Mouse (Mus musculus) MEL (cell line): Measurements from ENCODE around the gene 1700042G07Rik. TPM values are rescaled to one million over a fixed set of nuclear protein-coding genes. Genes with fewer than 3 reads are reported as not detected.
A peak's percentile ranks its signal among the peaks of the same experiment; 100 is the strongest.

Experiments used
- DNase-seq: peaks from one replicate; pipeline ENCODE4 v3.0.0; 2011; ENCODE audit warnings: low read depth, low spot score
- H3K27ac ChIP-seq: 2 replicates; pipeline ENCODE4 v1.5.1; 2012; ENCODE audit warnings: low read depth, mild to moderate bottlenecking, control low read depth, low read length, moderate library complexity; ENCODE audit not compliant: control insufficient read depth
- H3K27me3 ChIP-seq, 2 experiments: fragments of 150-350 bp in 1 of 2; sonication (generic) in 1 of 2; 2 replicates each; pipeline ENCODE4 v1.6.1; 2012; ENCODE audit warnings: low read length in 2 of 2, mild to moderate bottlenecking in 2 of 2, improper control_type of control experiment in 1 of 2, moderate library complexity in 1 of 2; ENCODE audit not compliant: insufficient read depth in 2 of 2, control insufficient read depth in 1 of 2
- H3K36me3 ChIP-seq, 2 experiments: 2 replicates each; pipeline ENCODE4 v1.6.1; 2012 to 2014; ENCODE audit warnings: low read length in 2 of 2, improper control_type of control experiment in 1 of 2, inconsistent platforms in 1 of 2, mild to moderate bottlenecking in 1 of 2; ENCODE audit not compliant: insufficient read depth in 2 of 2, control insufficient read depth in 1 of 2
- H3K4me1 ChIP-seq, 2 experiments: fragments of 150-350 bp in 1 of 2; sonication (generic) in 1 of 2; 2 replicates each; pipeline ENCODE4 v1.6.1; 2012; ENCODE audit warnings: low read length in 2 of 2, improper control_type of control experiment in 1 of 2, mild to moderate bottlenecking in 1 of 2; ENCODE audit not compliant: insufficient read depth in 2 of 2, control insufficient read depth in 1 of 2
- H3K4me3 ChIP-seq, 2 experiments: fragments of 150-350 bp in 1 of 2; sonication (generic) in 1 of 2; 2 replicates each; pipeline ENCODE4 v1.5.1; 2012; ENCODE audit warnings: low read depth in 2 of 2, low read length in 2 of 2, mild to moderate bottlenecking in 2 of 2, moderate library complexity in 2 of 2, control low read depth in 1 of 2, improper control_type of control experiment in 1 of 2; ENCODE audit not compliant: control insufficient read depth in 1 of 2, insufficient read depth in 1 of 2
- H3K79me2 ChIP-seq: 2 replicates; pipeline ENCODE4 v1.6.1; 2012; ENCODE audit warnings: mild to moderate bottlenecking, low read length, moderate library complexity; ENCODE audit not compliant: control insufficient read depth, poor library complexity, insufficient read depth
- H3K9ac ChIP-seq: 2 replicates; pipeline ENCODE4 v1.6.1; 2012; ENCODE audit warnings: low read depth, mild to moderate bottlenecking, control low read depth, low read length, moderate library complexity; ENCODE audit not compliant: control insufficient read depth, poor library complexity, severe bottlenecking
- H3K9me3 ChIP-seq: fragments of 150-350 bp; sonication (generic); replicated peaks from 2 replicates; pipeline ENCODE4 v1.6.1; 2012; ENCODE audit warnings: mild to moderate bottlenecking, low read length, improper control_type of control experiment, moderate library complexity; ENCODE audit not compliant: insufficient read depth
- BHLHE40 ChIP-seq: IDR thresholded peaks from 2 replicates; pipeline ENCODE4 v1.6.1; 2012; ENCODE audit warnings: low read depth, mild to moderate bottlenecking, inconsistent platforms, low read length, improper control_type of control experiment, borderline replicate concordance
- CHD1 ChIP-seq: IDR thresholded peaks from 2 replicates; pipeline ENCODE4 v1.6.1; 2012; ENCODE audit warnings: low read depth, mild to moderate bottlenecking, inconsistent platforms, low read length, improper control_type of control experiment
- CTCF ChIP-seq, 3 experiments: IDR thresholded peaks in 2 of 3; conservative IDR thresholded peaks in 1 of 3; 2 replicates each; pipeline ENCODE4 v1.5.1; 2011 to 2012; ENCODE audit warnings: low read length in 3 of 3, low read depth in 2 of 3, mild to moderate bottlenecking in 2 of 3, improper control_type of control experiment in 1 of 3, inconsistent platforms in 1 of 3, mixed read lengths in 1 of 3, moderate library complexity in 1 of 3; ENCODE audit not compliant: control insufficient read depth in 1 of 3, insufficient read depth in 1 of 3, poor library complexity in 1 of 3, severe bottlenecking in 1 of 3
- E2F4 ChIP-seq: IDR thresholded peaks from 2 replicates; pipeline ENCODE4 v1.6.1; 2011; ENCODE audit warnings: low read depth, low read length, improper control_type of control experiment, borderline replicate concordance
- ELF1 ChIP-seq: IDR thresholded peaks from 2 replicates; pipeline ENCODE4 v1.6.1; 2014; ENCODE audit warnings: low read depth, mild to moderate bottlenecking, inconsistent platforms, low read length, improper control_type of control experiment, moderate library complexity
- EP300 ChIP-seq, 2 experiments: IDR thresholded peaks; 2 replicates each; pipeline ENCODE4 v1.6.1; 2011; ENCODE audit warnings: improper control_type of control experiment in 2 of 2, low read length in 2 of 2, low read depth in 1 of 2, mild to moderate bottlenecking in 1 of 2
- GABPA ChIP-seq: IDR thresholded peaks from 2 replicates; pipeline ENCODE4 v1.6.1; 2012; ENCODE audit warnings: low read depth, mild to moderate bottlenecking, inconsistent platforms, low read length, improper control_type of control experiment, moderate library complexity
- GATA1 ChIP-seq: IDR thresholded peaks from 2 replicates; pipeline ENCODE4 v1.6.1; 2011; ENCODE audit warnings: low read depth, low read length, improper control_type of control experiment
- MAX ChIP-seq: IDR thresholded peaks from 2 replicates; pipeline ENCODE4 v1.6.1; 2011; ENCODE audit warnings: low read length, improper control_type of control experiment
- MAZ ChIP-seq: IDR thresholded peaks from 2 replicates; pipeline ENCODE4 v1.6.1; 2012; ENCODE audit warnings: low read depth, mild to moderate bottlenecking, inconsistent platforms, low read length, improper control_type of control experiment
- MEF2A ChIP-seq: IDR thresholded peaks from 2 replicates; pipeline ENCODE4 v1.6.1; 2014; ENCODE audit warnings: low read depth, mild to moderate bottlenecking, inconsistent platforms, low read length, improper control_type of control experiment; ENCODE audit not compliant: poor library complexity, insufficient replicate concordance, severe bottlenecking; ENCODE audit errors: extremely low read depth
- MXI1 ChIP-seq: IDR thresholded peaks from 2 replicates; pipeline ENCODE4 v1.6.1; 2011; ENCODE audit warnings: mild to moderate bottlenecking, low read depth, low read length, improper control_type of control experiment
- POLR2AphosphoS2 ChIP-seq: IDR thresholded peaks from 2 replicates; pipeline ENCODE4 v1.6.1; 2011; ENCODE audit warnings: low read length, improper control_type of control experiment
- POLR2AphosphoS5 ChIP-seq: IDR thresholded peaks from 2 replicates; pipeline ENCODE4 v1.6.1; 2012; ENCODE audit warnings: low read depth, borderline replicate concordance, mild to moderate bottlenecking, inconsistent platforms, low read length, moderate library complexity, mixed read lengths
- RCOR1 ChIP-seq: IDR thresholded peaks from 2 replicates; pipeline ENCODE4 v1.6.1; 2012; ENCODE audit warnings: low read depth, mild to moderate bottlenecking, inconsistent platforms, low read length, improper control_type of control experiment
- TCF12 ChIP-seq: IDR thresholded peaks from 2 replicates; pipeline ENCODE4 v1.6.1; 2014; ENCODE audit warnings: low read depth, mild to moderate bottlenecking, inconsistent platforms, low read length, improper control_type of control experiment, moderate library complexity
- UBTF ChIP-seq: IDR thresholded peaks from 2 replicates; pipeline ENCODE4 v1.6.1; 2012; ENCODE audit warnings: low read depth, mild to moderate bottlenecking, inconsistent platforms, low read length, improper control_type of control experiment, moderate library complexity, borderline replicate concordance; ENCODE audit not compliant: insufficient read depth
- USF1 ChIP-seq: IDR thresholded peaks from 2 replicates; pipeline ENCODE4 v1.6.1; 2014; ENCODE audit warnings: low read depth, mild to moderate bottlenecking, inconsistent platforms, low read length, improper control_type of control experiment, moderate library complexity
- USF2 ChIP-seq, 2 experiments: IDR thresholded peaks; 2 replicates each; pipeline ENCODE4 v1.6.1; 2011 to 2012; ENCODE audit warnings: improper control_type of control experiment in 2 of 2, low read length in 2 of 2, borderline replicate concordance in 1 of 2, inconsistent platforms in 1 of 2, low read depth in 1 of 2, mild to moderate bottlenecking in 1 of 2; ENCODE audit not compliant: insufficient read depth in 1 of 2
- ZC3H11A ChIP-seq: IDR thresholded peaks from 2 replicates; pipeline ENCODE4 v1.6.1; 2012; ENCODE audit warnings: low read depth, mild to moderate bottlenecking, inconsistent platforms, low read length, improper control_type of control experiment
- ZMIZ1 ChIP-seq: IDR thresholded peaks from 2 replicates; pipeline ENCODE4 v1.6.1; 2012; ENCODE audit warnings: low read depth, mild to moderate bottlenecking, inconsistent platforms, low read length, improper control_type of control experiment, moderate library complexity
- polyA plus RNA-seq, 2 experiments: library from polyadenylated mRNA; stranded (reverse) in 1 of 2; unstranded in 1 of 2; fragments of >175 nt in 1 of 2; fragments of >200 nt in 1 of 2; gene quantifications; 2 replicates each; pipeline versions ENCODE4 v1.2.1 to v1.2.4; 2012; ENCODE audit warnings: low replicate concordance in 2 of 2, low read depth in 1 of 2; ENCODE audit not compliant: insufficient read length in 2 of 2, insufficient read depth in 1 of 2, missing spikeins in 1 of 2
- total RNA-seq: library from RNA; depleted of rRNA; stranded (reverse); fragments of 300-350 nt; gene quantifications from 2 replicates; pipeline ENCODE4 v1.2.3, GENCODE M21; 2012

Gene 1700042G07Rik
- total and polyA plus RNA-seq, 3 experiments = not detected

- DNase-seq = peak; percentile 67
- H3K27me3 ChIP-seq = no peaks in the 10 kb centered on the region
- H3K4me1 ChIP-seq = 0 out of 4 replicates have a peak, but pooled peaks cover 0 to 3% of the 10 kb centered on the region in 2 experiments
- TF ChIP-seq GATA1 (no peak), MXI1 (peak; percentile 99), ZC3H11A (no peak), USF1 (no peak), UBTF (peak; percentile 17; the same call in 1 of the 2 replicates), EP300 (IDR thresholded peaks at IDR 0.05; ENCODE audit: low read depth in 1 of 2, low read length in 2 of 2) (peak in 1 of 2 experiments; percentile 25; a peak in 1 of 4 replicates), MAX (no peak), CHD1 (no peak), GABPA (no peak), MEF2A (no peak), ELF1 (no peak), TCF12 (no peak), CTCF (IDR thresholded peaks at IDR 0.05 in 2 of 3, conservative IDR thresholded peaks at IDR 0.05 in 1 of 3; ENCODE audit: control insufficient read depth in 1 of 3, insufficient read depth in 1 of 3, low read depth in 2 of 3, low read length in 3 of 3, poor library complexity in 1 of 3, severe bottlenecking in 1 of 3) (no peak), MAZ (peak; percentile 92), POLR2AphosphoS5 (no peak), RCOR1 (no peak), USF2 (IDR thresholded peaks at IDR 0.05; ENCODE audit: borderline replicate concordance in 1 of 2, insufficient read depth in 1 of 2, low read depth in 1 of 2, low read length in 2 of 2) (no peak), ZMIZ1 (no peak), E2F4 (no peak), POLR2AphosphoS2 (no peak), BHLHE40 (no peak)
- peak overlapping the region; percentile 59 for H3K9ac ChIP-seq
- H3K79me2 ChIP-seq = no peaks in the 10 kb centered on the region
- no peak overlapping the region for H3K27ac ChIP-seq
- H3K36me3 ChIP-seq = no peaks in the 10 kb centered on the region
- H3K4me3 ChIP-seq = peak overlapping the region; percentile 54 to 88
- H3K9me3 ChIP-seq = no peaks in the 10 kb centered on the region
Observed at GRCm38 (mm10) chr4:116143891-116144717, 29.1 kb upstream of the 1700042G07Rik start.
